Comparison of ENCODE assay signal across 9 mouse cellular contexts in the genomic region with DNA sequence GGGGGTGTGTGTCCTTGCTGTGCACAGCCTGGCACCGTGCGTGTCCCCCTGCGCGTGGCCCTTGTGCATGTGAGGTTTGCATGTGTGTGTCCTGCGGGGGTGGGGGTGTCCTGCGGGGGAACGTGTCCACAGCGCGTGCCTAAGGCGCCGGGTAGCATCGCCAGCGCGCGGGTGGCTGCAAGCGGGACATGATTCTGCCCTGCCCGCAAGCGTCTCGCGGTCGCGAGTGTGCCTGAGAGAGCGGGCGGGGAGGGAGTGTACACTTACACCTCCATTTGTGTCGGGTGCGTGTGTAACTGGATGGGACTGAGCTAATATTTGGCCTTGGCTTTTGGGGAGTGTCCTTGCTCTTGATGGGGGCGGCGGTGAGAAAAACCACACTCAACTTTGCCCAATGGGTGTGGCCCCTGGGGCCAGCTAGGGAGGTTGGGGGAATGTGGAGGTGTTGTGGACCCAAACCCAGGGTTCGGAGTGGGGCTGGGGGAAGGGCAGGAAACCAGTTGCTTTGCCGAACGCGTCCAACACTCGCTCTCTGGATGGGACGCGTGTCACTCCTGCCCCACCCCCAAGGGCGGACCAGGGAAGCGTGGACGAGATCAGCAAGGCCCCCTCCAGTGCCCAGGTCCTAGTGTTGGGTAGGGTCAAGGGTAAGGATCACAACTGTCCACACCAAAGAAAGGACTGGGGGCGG. TPM values are rescaled to one million over a fixed set of nuclear protein-coding genes. Genes with fewer than 3 reads are reported as not detected.
DNase-seq lines count a peak whose midpoint lies in the region; ATAC-seq and TF ChIP-seq lines count a peak whose summit lies in the region.
"Had no signal": no experiment of that assay in that cellular context is flagged by ENCODE, and none has a peak within 500 bp of the region (broad histone marks: within the 10 kb centered on the region; RNA-seq: fewer than 3 reads in every experiment).

No protein-coding gene starts in this region.

- H3K4me2 ChIP-seq in intestine, postnatal 0 days (replicated peaks; ENCODE audit: low read depth) = peak overlapping the region; percentile 100
- H3K4me2 ChIP-seq in lung, embryonic 15.5 days = peak overlapping the region; percentile 100

- 2% methylated on average over 39 of the region's 39 CpGs for WGBS in thymus, adult 2 months
- WGBS in intestine, postnatal 0 days = under 1% methylated on average over 38 of the region's 39 CpGs
- under 1% methylated on average over 38 of the region's 39 CpGs for WGBS in lung, embryonic 15.5 days

- peak overlapping the region; percentile 71 for H3K9ac ChIP-seq in intestine, postnatal 0 days (ENCODE audit: low read depth, low read length)
- peak overlapping the region; percentile 77 for H3K9ac ChIP-seq in lung, embryonic 15.5 days

- no peaks in the 10 kb centered on the region for H3K9me3 ChIP-seq in intestine, postnatal 0 days (ENCODE audit: control insufficient read depth)
- no peaks in the 10 kb centered on the region for H3K9me3 ChIP-seq in lung, embryonic 15.5 days

- no peak overlapping the region for H3K27ac ChIP-seq in thymus, adult 2 months (ENCODE audit: control insufficient read depth, insufficient read depth, low read length)
- peak overlapping the region; percentile 62 for H3K27ac ChIP-seq in intestine, postnatal 0 days (ENCODE audit: low read depth, low read length)
- peak overlapping the region; percentile 81 for H3K27ac ChIP-seq in lung, embryonic 15.5 days

- peak; percentile 57 for ATAC-seq in intestine, postnatal 0 days
- peak; percentile 72 for ATAC-seq in lung, embryonic 15.5 days (ENCODE audit: borderline replicate concordance, extremely low read depth, low FRiP score, low TSS enrichment)

- TF ChIP-seq POLR2A in thymus, adult 2 months (IDR thresholded peaks at IDR 0.05; ENCODE audit: control insufficient read depth, extremely low read depth, insufficient read depth, low read length, poor library complexity) = no peak

- intact Hi-C loops in gastrocnemius, postnatal 14 days (cut with DNase I; ENCODE audit: low total_unique reads) = no loop called here

- no peak for DNase-seq in thymus, adult 2 months
- DNase-seq in thymus, postnatal 10 days (ENCODE audit: low spot score in 2 of 2) = no peak
- DNase-seq in embryo, embryonic 10 days (ENCODE audit: low spot score) = peak; percentile 59
- DNase-seq in gastrocnemius, postnatal 14 days = peak; percentile 80
- DNase-seq in retina, postnatal 1 day = peak; percentile 74
- DNase-seq in thymus, postnatal 25 days = no peak

- no peaks in the 10 kb centered on the region for H3K36me3 ChIP-seq in thymus, adult 2 months (ENCODE audit: control insufficient read depth, insufficient read depth, low read length)
- no peaks in the 10 kb centered on the region for H3K36me3 ChIP-seq in intestine, postnatal 0 days (ENCODE audit: control insufficient read depth, insufficient read depth)
- H3K36me3 ChIP-seq in lung, embryonic 15.5 days = no peaks in the 10 kb centered on the region

- peak overlapping the region; percentile 7 for H3K4me3 ChIP-seq in thymus, adult 2 months (ENCODE audit: control insufficient read depth, insufficient read depth, low read length)
- H3K4me3 ChIP-seq in intestine, postnatal 0 days (ENCODE audit: low read depth, low read length) = peak overlapping the region; percentile 68
- peak overlapping the region; percentile 87 for H3K4me3 ChIP-seq in lung, embryonic 15.5 days

- peaks cover 5% of the 10 kb centered on the region; the same call in 1 of the 2 replicates for H3K4me1 ChIP-seq in thymus, adult 2 months (replicated peaks; ENCODE audit: control insufficient read depth, insufficient read depth, low read length)
- H3K4me1 ChIP-seq in intestine, postnatal 0 days (replicated peaks; ENCODE audit: control insufficient read depth, insufficient read depth, low read length) = no peaks in the 10 kb centered on the region; the same call in 1 of the 2 replicates
- H3K4me1 ChIP-seq in lung, embryonic 15.5 days = peaks cover 23% of the 10 kb centered on the region

- TF ChIP-seq CTCF in thymus, adult 2 months (IDR thresholded peaks at IDR 0.05; ENCODE audit: borderline replicate concordance, control insufficient read depth, extremely low read depth, insufficient read depth, low read length, poor library complexity) = no peak
- no peak for TF ChIP-seq CTCF in intestine, postnatal 0 days (IDR thresholded peaks at IDR 0.05; ENCODE audit: low read depth)

- peaks cover 2% of the 10 kb centered on the region; the same call in 1 of the 2 replicates for H3K27me3 ChIP-seq in thymus, adult 2 months (ENCODE audit: control insufficient read depth, insufficient read depth, low read length)
- no peaks in the 10 kb centered on the region for H3K27me3 ChIP-seq in intestine, postnatal 0 days (replicated peaks; ENCODE audit: control insufficient read depth, insufficient read depth, low read length)
- H3K27me3 ChIP-seq in lung, embryonic 15.5 days = no peaks in the 10 kb centered on the region

RNA-seq across cellular contexts. Expression of gene Igdcc4, which starts 0.5 kb away (rescaled TPM):
- polyA plus RNA-seq in thymus, adult 2 months (2012; rRNA removed) = 8.9 and 11.7 TPM in 2 replicates
- 10 to 100 TPM; 31.8 to 39.9 TPM for total RNA-seq in gastrocnemius, postnatal 14 days (2021)
- 4.1 and 4.5 TPM in 2 replicates for polyA plus RNA-seq in intestine, postnatal 0 days (2015; fragmentation: Nextera tagmentation; extraction: Ambion mirVana)
- 14.4 and 14.6 TPM in 2 replicates for polyA plus RNA-seq in lung, embryonic 15.5 days (2015; fragmentation: Nextera tagmentation; extraction: Ambion mirVana)
- total RNA-seq: neutrophil, adult 5-6 weeks had no signal

RNA-seq across cellular contexts. Expression of gene Igdcc3, which starts 39.2 kb away (rescaled TPM):
- 0.07 and 0.13 TPM in 2 replicates for polyA plus RNA-seq in thymus, adult 2 months (2012; rRNA removed)
- under 1 TPM; 0.37 to 0.58 TPM for total RNA-seq in gastrocnemius, postnatal 14 days (2021)
- polyA plus RNA-seq in intestine, postnatal 0 days (2015; fragmentation: Nextera tagmentation; extraction: Ambion mirVana) = 0.22 TPM in 2 replicates
- polyA plus RNA-seq in lung, embryonic 15.5 days (2015; fragmentation: Nextera tagmentation; extraction: Ambion mirVana) = 1.8 and 2.0 TPM in 2 replicates

Comparison
In these comparisons a context has a peak if more than half of its experiments do, and no peak if none do; other contexts are left out.
1. DNase-seq: peak in embryo, embryonic 10 days (single experiment), gastrocnemius, postnatal 14 days (single experiment) and retina, postnatal 1 day (single experiment); none in thymus, adult 2 months (single experiment), thymus, postnatal 10 days (0 of 2) and thymus, postnatal 25 days (single experiment).
2. H3K4me3 ChIP-seq: peak in every context shown above with its lines; median percentile 87 in lung, embryonic 15.5 days; 68 in intestine, postnatal 0 days; 7 in thymus, adult 2 months.